Mouse (Mus musculus) CH12.LX (cell line): ENCODE data around the gene Supt3. TPM values are rescaled to one million over a fixed set of nuclear protein-coding genes. Genes with fewer than 3 reads are reported as not detected.

Source experiments
- DNase-seq: peaks from one replicate; pipeline ENCODE4 v3.0.0-alpha.2; 2013; ENCODE audit errors: extremely low read depth
- H3K27ac ChIP-seq: 2 replicates; pipeline ENCODE4 v1.5.1; 2012; ENCODE audit warnings: low read depth, mild to moderate bottlenecking, control low read depth, moderate library complexity; ENCODE audit not compliant: insufficient read depth
- H3K27me3 ChIP-seq: replicated peaks from 2 replicates; pipeline ENCODE3; 2012; ENCODE audit warnings: inconsistent platforms
- H3K36me3 ChIP-seq, 2 experiments: replicated peaks in 1 of 2; 2 replicates each; pipeline versions ENCODE3 to v1.6.1; 2012; ENCODE audit warnings: inconsistent platforms in 1 of 2, low read length in 1 of 2, mild to moderate bottlenecking in 1 of 2, mixed read lengths in 1 of 2, moderate library complexity in 1 of 2; ENCODE audit not compliant: control insufficient read depth in 1 of 2, insufficient read depth in 1 of 2
- H3K4me1 ChIP-seq, 2 experiments: 2 replicates each; pipeline ENCODE4 v1.6.1; 2012; ENCODE audit warnings: inconsistent platforms in 1 of 2, moderate library complexity in 1 of 2; ENCODE audit not compliant: insufficient read depth in 2 of 2, control insufficient read depth in 1 of 2
- H3K4me2 ChIP-seq: 2 replicates; pipeline ENCODE4 v1.6.1; 2012; ENCODE audit warnings: low read depth, mild to moderate bottlenecking, control low read depth; ENCODE audit not compliant: poor library complexity, insufficient read depth, severe bottlenecking
- H3K4me3 ChIP-seq, 3 experiments: fragments of 150-350 bp in 1 of 3; sonication (generic) in 1 of 3; replicated peaks in 1 of 3; 2 replicates each; pipeline versions ENCODE3 to v1.5.1; 2011 to 2012; ENCODE audit warnings: low read depth in 2 of 3, low read length in 2 of 3, mild to moderate bottlenecking in 2 of 3, moderate library complexity in 2 of 3, control low read depth in 1 of 3, improper control_type of control experiment in 1 of 3, inconsistent platforms in 1 of 3, mixed read lengths in 1 of 3; ENCODE audit not compliant: poor library complexity in 1 of 3
- H3K79me2 ChIP-seq: replicated peaks from 2 replicates; pipeline ENCODE4 v1.6.1; 2012; ENCODE audit warnings: mild to moderate bottlenecking, moderate library complexity; ENCODE audit not compliant: control insufficient read depth, poor library complexity, insufficient read depth, severe bottlenecking; ENCODE audit errors: extremely low read depth
- H3K9ac ChIP-seq: 2 replicates; pipeline ENCODE4 v1.6.1; 2012; ENCODE audit warnings: low read depth, mild to moderate bottlenecking, control low read depth, moderate library complexity; ENCODE audit not compliant: insufficient read depth
- H3K9me3 ChIP-seq: replicated peaks from 2 replicates; pipeline ENCODE3; 2012; ENCODE audit warnings: low read length, inconsistent platforms, mixed read lengths
- CHD1 ChIP-seq: IDR thresholded peaks from 2 replicates; pipeline ENCODE4 v1.6.1; 2012; ENCODE audit warnings: low read depth, low read length, improper control_type of control experiment, inconsistent platforms
- CTCF ChIP-seq, 2 experiments: IDR thresholded peaks in 1 of 2; conservative IDR thresholded peaks in 1 of 2; 2 replicates each; pipeline ENCODE4 v1.5.1; 2011 to 2012; ENCODE audit warnings: low read depth in 2 of 2, low read length in 2 of 2, improper control_type of control experiment in 1 of 2, inconsistent platforms in 1 of 2, mild to moderate bottlenecking in 1 of 2, moderate library complexity in 1 of 2
- E2F4 ChIP-seq: IDR thresholded peaks from 2 replicates; pipeline ENCODE4 v1.6.1; 2011; ENCODE audit warnings: low read depth, low read length, improper control_type of control experiment; ENCODE audit not compliant: insufficient replicate concordance
- EP300 ChIP-seq: IDR thresholded peaks from 2 replicates; pipeline ENCODE4 v1.6.1; 2011; ENCODE audit warnings: low read length, improper control_type of control experiment
- ETS1 ChIP-seq: conservative IDR thresholded peaks from 2 replicates; pipeline ENCODE4 v1.6.1; 2012; ENCODE audit warnings: low read depth, mild to moderate bottlenecking, inconsistent platforms, low read length, improper control_type of control experiment, moderate library complexity
- GABPA ChIP-seq: IDR thresholded peaks from 2 replicates; pipeline ENCODE4 v1.6.1; 2012; ENCODE audit warnings: low read depth, low read length, improper control_type of control experiment, inconsistent platforms; ENCODE audit not compliant: insufficient replicate concordance
- HCFC1 ChIP-seq: IDR thresholded peaks from 2 replicates; pipeline ENCODE4 v1.6.1; 2012; ENCODE audit warnings: low read depth, mild to moderate bottlenecking, inconsistent platforms, low read length, improper control_type of control experiment
- IRF4 ChIP-seq: IDR thresholded peaks from 2 replicates; pipeline ENCODE4 v1.6.1; 2014; ENCODE audit warnings: low read depth, mild to moderate bottlenecking, inconsistent platforms, low read length, improper control_type of control experiment
- JUN ChIP-seq: IDR thresholded peaks from 2 replicates; pipeline ENCODE4 v1.6.1; 2011; ENCODE audit warnings: low read depth, mild to moderate bottlenecking, low read length, improper control_type of control experiment, moderate library complexity; ENCODE audit not compliant: insufficient read depth
- JUND ChIP-seq: conservative IDR thresholded peaks from 2 replicates; pipeline ENCODE4 v1.6.1; 2011; ENCODE audit warnings: low read depth, low read length, improper control_type of control experiment
- KAT2A ChIP-seq: IDR thresholded peaks from 2 replicates; pipeline ENCODE4 v1.6.1; 2012; ENCODE audit warnings: low read length, improper control_type of control experiment, inconsistent platforms; ENCODE audit not compliant: insufficient replicate concordance
- MAFK ChIP-seq: IDR thresholded peaks from 2 replicates; pipeline ENCODE4 v1.6.1; 2011; ENCODE audit warnings: low read length, improper control_type of control experiment; ENCODE audit not compliant: insufficient replicate concordance
- MAZ ChIP-seq: IDR thresholded peaks from 2 replicates; pipeline ENCODE4 v1.6.1; 2012; ENCODE audit warnings: low read depth, mild to moderate bottlenecking, inconsistent platforms, low read length, improper control_type of control experiment, moderate library complexity
- MEF2A ChIP-seq: IDR thresholded peaks from 2 replicates; pipeline ENCODE4 v1.6.1; 2014; ENCODE audit warnings: low read depth, mild to moderate bottlenecking, inconsistent platforms, low read length, improper control_type of control experiment, borderline replicate concordance
- MXI1 ChIP-seq: IDR thresholded peaks from 2 replicates; pipeline ENCODE4 v1.6.1; 2011; ENCODE audit warnings: mild to moderate bottlenecking, low read depth, low read length, improper control_type of control experiment
- NELFE ChIP-seq: IDR thresholded peaks from 2 replicates; pipeline ENCODE4 v1.6.1; 2011; ENCODE audit warnings: low read depth, low read length, improper control_type of control experiment
- POLR2A ChIP-seq: IDR thresholded peaks from 2 replicates; pipeline ENCODE4 v1.6.1; 2011; ENCODE audit warnings: low read depth, mild to moderate bottlenecking, improper control_type of control experiment, low read length
- SIN3A ChIP-seq: IDR thresholded peaks from 2 replicates; pipeline ENCODE4 v1.6.1; 2012; ENCODE audit warnings: low read length, improper control_type of control experiment, inconsistent platforms
- SMC3 ChIP-seq: IDR thresholded peaks from 2 replicates; pipeline ENCODE4 v1.6.1; 2011; ENCODE audit warnings: low read depth, low read length, improper control_type of control experiment
- TBP ChIP-seq: conservative IDR thresholded peaks from 2 replicates; pipeline ENCODE4 v1.6.1; 2011; ENCODE audit warnings: low read depth, low read length, improper control_type of control experiment
- TCF12 ChIP-seq: IDR thresholded peaks from 2 replicates; pipeline ENCODE4 v1.6.1; 2014; ENCODE audit warnings: low read depth, mild to moderate bottlenecking, inconsistent platforms, low read length, improper control_type of control experiment
- UBTF ChIP-seq: IDR thresholded peaks from 2 replicates; pipeline ENCODE4 v1.6.1; 2012; ENCODE audit warnings: low read depth, mild to moderate bottlenecking, inconsistent platforms, low read length, improper control_type of control experiment, moderate library complexity
- USF2 ChIP-seq: conservative IDR thresholded peaks from 2 replicates; pipeline ENCODE4 v1.6.1; 2011; ENCODE audit warnings: low read depth, low read length, improper control_type of control experiment
- ZMIZ1 ChIP-seq: IDR thresholded peaks from 2 replicates; pipeline ENCODE4 v1.6.1; 2012; ENCODE audit warnings: low read depth, mild to moderate bottlenecking, inconsistent platforms, low read length, improper control_type of control experiment
- ZNF384 ChIP-seq: IDR thresholded peaks from 2 replicates; pipeline ENCODE4 v1.6.1; 2012; ENCODE audit warnings: low read depth, low read length, improper control_type of control experiment, inconsistent platforms
- dilution Hi-C: fragments of 300-500 bp; cut with MboI; formaldehyde crosslinking; loops from 2 replicates; pipeline ENCODE4 v1.14.3; 2020; ENCODE audit warnings: low sequenced_read_pairs; ENCODE audit not compliant: extremely low pct_unique_long_range_greater_than_20kb, extremely low pct_ligation_motif_present
- in situ Hi-C: fragments of 300-500 bp; cut with MboI; formaldehyde crosslinking; loops from 3 replicates; pipeline ENCODE4 v1.14.3; 2019; ENCODE audit warnings: low sequenced_read_pairs, low pct_ligation_motif_present, low pct_unique_long_range_greater_than_20kb, mixed read lengths
- polyA plus RNA-seq: library from polyadenylated mRNA; unstranded; fragments of >175 nt; gene quantifications from 2 replicates; pipeline ENCODE4 v1.2.1, GENCODE M21; 2012; ENCODE audit warnings: low read depth; ENCODE audit not compliant: insufficient read length
- total RNA-seq, 2 experiments: library from RNA; depleted of rRNA; stranded (reverse); fragments of 300-350 nt in 1 of 2; fragments of >200 nt in 1 of 2; gene quantifications; 2 replicates each; pipeline ENCODE4 v1.2.3; 2012 to 2014

Gene Supt3
- total and polyA plus RNA-seq, 3 experiments, result 8.3 to 22.7 (median 13.1) TPM

GRCm38 (mm10) chr17:45118565-45119471 lies 341.9 kb downstream of the Supt3 start:
- no peak for DNase-seq
- Histone ChIP-seq H3K9ac (no peak overlapping the region), H3K36me3 (peaks cover 0 to 4% of the 10 kb centered on the region in 2 experiments), H3K79me2 (no peaks in the 10 kb centered on the region), H3K4me2 (no peak overlapping the region), H3K9me3 (no peaks in the 10 kb centered on the region), H3K4me3 (no peak overlapping the region), H3K27ac (no peak overlapping the region), H3K27me3 (no peaks in the 10 kb centered on the region), H3K4me1 (peaks cover 0 to 31% of the 10 kb centered on the region in 2 experiments; a peak in 2 of 4 replicates)
- dilution Hi-C loops, result no loop called here
- in situ Hi-C loops, result no loop called here
- TF ChIP-seq JUND (no peak), IRF4 (no peak), POLR2A (no peak), USF2 (no peak), E2F4 (no peak), ETS1 (no peak), GABPA (no peak), EP300 (no peak), JUN (no peak), MEF2A (no peak), KAT2A (no peak), TCF12 (no peak), HCFC1 (no peak), NELFE (no peak), MAFK (no peak), MAZ (no peak), ZMIZ1 (no peak), UBTF (no peak), TBP (no peak)

DNA sequence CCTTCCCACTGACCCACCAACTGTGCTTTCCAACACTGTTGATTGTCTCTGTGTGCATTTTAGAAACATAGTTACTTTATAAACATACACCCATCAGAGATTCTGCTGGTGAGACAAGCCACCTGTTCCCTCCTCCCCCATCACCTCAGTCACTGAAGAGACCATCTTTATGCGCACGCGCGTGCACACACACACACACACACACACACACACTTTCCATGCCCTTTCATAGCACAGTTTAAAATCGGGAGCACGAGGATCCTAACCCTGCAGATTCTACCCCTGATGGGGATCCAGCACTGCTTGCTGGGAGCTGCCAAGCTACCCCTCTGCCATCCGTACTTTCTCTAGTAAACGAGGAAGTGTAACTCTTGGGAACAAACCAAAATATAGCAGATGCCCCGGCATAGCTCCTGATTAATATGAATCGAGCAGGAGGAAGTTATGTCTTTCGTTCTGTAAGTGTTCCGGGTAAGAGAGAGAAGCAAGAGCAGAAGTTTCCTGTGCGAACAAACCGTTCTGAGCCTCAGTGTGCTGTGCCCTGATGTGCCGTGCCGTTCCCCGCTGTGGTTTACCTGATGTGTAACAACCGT lies 342.8 kb downstream of the Supt3 start:
- Histone ChIP-seq H3K36me3 (peaks cover 0 to 4% of the 10 kb centered on the region in 2 experiments), H3K79me2 (no peaks in the 10 kb centered on the region), H3K4me2 (no peak overlapping the region)
- in situ Hi-C loops, result no loop called here
- TF ChIP-seq SMC3 (no peak), NELFE (no peak), ZNF384 (no peak), MEF2A (no peak), CHD1 (no peak), CTCF (conservative IDR thresholded peaks at IDR 0.05 in 1 of 2, IDR thresholded peaks at IDR 0.05 in 1 of 2; ENCODE audit: low read depth in 2 of 2, low read length in 2 of 2) (no peak), JUN (no peak), MXI1 (no peak), MAFK (no peak), JUND (no peak), SIN3A (no peak), USF2 (no peak), HCFC1 (no peak), EP300 (no peak)
- TF ChIP-seq, all 38 proteins: peak for 0
- no peaks in the 10 kb centered on the region for H3K9me3 ChIP-seq
- dilution Hi-C loops, result no loop called here
- no peak overlapping the region for H3K9ac ChIP-seq
- H3K4me3 ChIP-seq, result no peak overlapping the region
- no peaks in the 10 kb centered on the region for H3K27me3 ChIP-seq
- DNase-seq, result no peak
- peaks cover 0 to 31% of the 10 kb centered on the region in 2 experiments; a peak in 2 of 4 replicates for H3K4me1 ChIP-seq
- H3K27ac ChIP-seq, result no peak overlapping the region
